Mouse (Mus musculus) kidney, adult 9 months (tissue): ENCODE measurements around the gene Rbm12b1.

Experiments used
- DNase-seq: peaks from one replicate; pipeline ENCODE4 v3.0.0; 2022

The Rbm12b1 gene

DNA sequence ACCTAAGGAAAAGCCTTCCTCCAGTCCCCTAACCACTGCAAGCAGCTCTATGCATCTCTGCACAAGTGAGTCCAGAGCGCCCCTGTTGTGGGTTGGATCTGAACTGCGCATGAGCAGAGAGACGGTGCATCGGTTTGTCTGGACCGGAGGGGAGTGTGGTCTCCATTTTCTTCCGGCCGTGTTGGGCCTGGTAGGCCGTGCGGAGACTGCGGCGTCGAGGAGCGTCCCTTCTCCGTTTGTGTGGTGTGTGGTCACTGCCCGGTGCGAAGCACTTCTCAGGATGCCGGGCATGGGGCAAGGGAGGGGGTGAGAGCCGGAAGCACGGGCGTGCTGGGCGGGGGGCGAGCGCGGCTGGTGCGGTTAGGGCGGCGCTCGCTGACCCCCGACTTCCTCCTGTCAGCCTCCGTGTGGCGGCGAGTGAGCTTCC, at the start of gene Rbm12b1:
Gene Rbm12b1, plus strand, starts transcription at position 124 of the 427 bp plus-strand sequence.
- peak; percentile 78 for DNase-seq

DNA sequence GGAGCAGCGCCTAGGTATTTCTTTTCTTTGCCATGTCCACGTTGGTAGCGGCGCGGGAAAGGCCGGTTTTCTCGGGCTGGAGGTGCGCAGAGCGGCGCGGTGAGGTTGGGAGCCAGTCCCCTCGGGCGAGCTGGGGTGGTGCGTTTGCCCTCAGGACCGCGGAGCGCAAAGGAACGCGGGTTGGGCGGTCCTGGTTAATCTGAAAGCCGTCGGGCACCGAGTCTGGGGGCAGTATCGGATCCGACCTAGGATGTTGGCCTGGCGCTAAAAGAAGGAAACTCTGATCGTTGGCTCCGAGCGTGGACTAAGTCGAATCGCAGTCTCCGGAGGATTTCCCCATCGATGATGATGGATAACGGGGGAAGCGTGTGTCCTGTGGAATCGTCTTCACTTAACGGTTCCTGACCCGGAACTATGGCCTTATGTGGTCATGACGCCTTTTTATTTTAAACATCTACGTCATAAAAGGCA, 563 bp downstream of the Rbm12b1 start:
- DNase-seq = peak; percentile 11

DNA sequence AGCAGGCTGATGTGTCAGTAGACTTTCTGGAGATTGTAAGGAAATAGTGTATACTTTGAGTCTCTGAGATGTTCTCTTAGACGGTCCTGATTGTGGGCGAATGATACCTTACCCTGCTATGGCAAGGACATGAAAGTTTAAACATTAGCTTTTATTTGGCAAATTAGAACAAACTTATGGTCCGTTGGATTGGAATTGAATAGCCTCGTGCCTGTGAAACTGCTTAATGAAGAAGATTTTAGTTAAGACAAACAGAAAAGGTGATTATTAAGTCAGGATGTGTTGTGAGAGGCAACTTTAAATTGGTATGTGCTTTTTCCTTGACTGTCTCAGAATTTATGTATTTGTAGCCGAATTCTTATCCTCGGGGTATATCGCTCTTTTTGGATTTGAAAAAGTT, 1.5 kb downstream of the Rbm12b1 start:
- peak; percentile 9 for DNase-seq

DNA sequence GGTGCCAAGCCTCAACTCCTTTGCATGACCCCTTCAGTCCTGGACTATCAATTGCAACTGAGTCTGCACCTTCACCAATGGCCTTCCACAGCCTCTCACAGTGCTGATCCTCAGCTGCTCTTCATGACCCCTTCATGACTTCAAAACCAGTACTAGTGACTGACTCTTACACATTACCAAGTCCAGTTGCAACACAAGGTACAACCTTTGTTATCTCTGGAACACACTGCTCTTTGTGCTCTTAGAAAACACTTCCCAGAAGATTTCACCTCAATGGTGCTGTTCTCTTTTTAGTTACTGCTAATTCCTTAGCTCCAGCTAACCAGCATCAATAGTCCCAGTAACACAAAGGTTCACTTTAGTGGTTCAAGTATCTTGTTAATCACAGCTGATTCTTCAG, 7.6 kb downstream of the Rbm12b1 start:
- DNase-seq = no peak

DNA sequence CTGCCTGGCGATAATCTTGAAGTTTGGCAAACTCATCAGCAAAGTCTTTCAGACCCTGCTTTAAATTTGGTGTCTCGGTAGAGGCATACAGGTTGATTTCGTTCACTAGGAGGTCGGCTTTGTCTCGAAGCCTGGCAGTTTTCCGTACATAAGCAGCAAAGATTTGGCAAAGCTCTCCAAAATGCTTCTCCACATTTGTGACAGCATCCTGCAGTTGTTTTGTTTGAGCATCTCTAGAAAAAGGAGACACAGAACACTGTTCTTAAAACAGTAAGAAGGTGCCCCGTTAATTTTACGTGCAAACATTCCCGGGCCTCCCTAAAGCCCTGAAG, 30.9 kb downstream of the Rbm12b1 start:
- no peak for DNase-seq

DNA sequence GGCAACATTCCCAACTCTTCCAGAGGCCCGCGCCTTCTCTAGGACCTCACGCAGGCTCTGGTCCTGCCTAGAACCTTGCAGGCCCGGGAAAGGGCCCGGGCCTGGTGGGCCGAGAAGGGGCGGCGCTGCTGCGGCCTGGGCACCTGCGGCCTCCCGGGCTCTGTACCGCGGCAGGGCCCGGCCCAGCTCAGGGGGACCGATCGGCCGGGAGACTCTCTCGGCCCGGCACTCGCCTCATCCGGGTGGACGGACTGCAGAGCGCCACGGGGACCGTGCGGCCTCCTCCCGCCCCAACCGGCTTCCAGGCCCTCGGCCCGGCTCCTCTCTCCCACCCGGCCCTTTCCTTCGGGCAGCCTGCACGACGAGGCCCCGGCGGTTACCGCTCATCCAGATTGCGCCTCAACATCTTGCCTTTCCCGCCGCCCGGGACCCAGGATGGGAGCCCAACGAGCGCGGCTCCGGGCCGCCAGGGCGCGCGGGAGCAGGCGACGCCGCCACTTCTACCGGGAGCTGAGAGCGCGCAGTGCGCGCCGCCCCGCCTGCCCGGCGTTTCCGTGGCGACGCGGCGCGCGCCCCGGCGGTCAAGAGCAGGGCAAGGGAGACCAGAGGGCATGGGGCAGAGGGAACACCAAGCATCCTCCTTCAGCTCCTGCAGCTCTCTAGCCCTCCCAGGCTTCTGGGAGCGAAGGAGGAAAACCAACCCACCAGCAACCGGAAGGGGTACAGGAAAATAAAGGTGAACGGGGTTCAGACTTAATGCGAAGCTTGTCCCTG, 31.4 kb downstream of the Rbm12b1 start, which contains the start of gene Fam92a:
Gene Fam92a, minus strand, starts transcription at position 698 of the 774 bp plus-strand sequence.
- DNase-seq = peak; percentile 67

DNA sequence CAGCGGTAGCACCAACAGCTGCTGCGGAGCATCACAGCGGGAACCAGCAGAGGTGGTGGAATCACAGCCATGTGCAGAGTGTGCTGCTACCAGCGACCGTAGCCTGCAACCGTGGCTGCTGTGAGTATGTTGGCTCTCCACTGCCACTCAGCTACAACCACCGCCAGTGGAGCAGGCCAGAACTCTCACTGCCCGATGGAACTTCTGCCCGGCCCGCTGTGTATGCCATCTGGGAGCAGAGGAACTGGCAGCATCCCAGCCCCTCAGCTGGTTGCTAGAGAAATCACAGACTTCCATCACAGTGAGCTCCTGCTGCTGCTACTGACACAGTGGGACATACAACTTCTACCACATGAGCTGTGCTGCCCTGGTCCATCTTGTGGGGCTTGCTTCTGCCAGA, 38.9 kb downstream of the Rbm12b1 start:
- DNase-seq = no peak
